Mouse (Mus musculus) midbrain, embryonic 12.5 days (tissue): ENCODE data around the gene Sfmbt2. TPM values are rescaled to one million over a fixed set of nuclear protein-coding genes. Genes with fewer than 3 reads are reported as not detected.

Experiments
- ATAC-seq: fragments of 200-750 bp; cut with Nextera tagmentation; 2 replicates; pipeline ENCODE4 v1.8.0; 2017; ENCODE audit warnings: low read depth, moderate TSS enrichment, moderate library complexity; ENCODE audit not compliant: low FRiP score
- H3K27ac ChIP-seq: fragments of 300-500 bp; sonication (generic); replicated peaks from 2 replicates; pipeline ENCODE4 v1.5.1; 2016; ENCODE audit warnings: mild to moderate bottlenecking
- H3K27me3 ChIP-seq: fragments of 300-500 bp; sonication (generic); 2 replicates; pipeline ENCODE4 v1.6.1; 2016; ENCODE audit warnings: mild to moderate bottlenecking
- H3K36me3 ChIP-seq: fragments of 300-500 bp; sonication (generic); 2 replicates; pipeline ENCODE4 v1.6.1; 2016
- H3K4me1 ChIP-seq: fragments of 300-500 bp; sonication (generic); 2 replicates; pipeline ENCODE4 v1.6.1; 2016
- H3K4me2 ChIP-seq: fragments of 300-500 bp; sonication (generic); replicated peaks from 2 replicates; pipeline ENCODE4 v1.6.1; 2016; ENCODE audit warnings: mild to moderate bottlenecking, moderate library complexity
- H3K4me3 ChIP-seq: fragments of 300-500 bp; sonication (generic); 2 replicates; pipeline ENCODE4 v1.5.1; 2016; ENCODE audit warnings: mild to moderate bottlenecking
- H3K9ac ChIP-seq: fragments of 300-500 bp; sonication (generic); replicated peaks from 2 replicates; pipeline ENCODE4 v1.6.1; 2016; ENCODE audit warnings: mild to moderate bottlenecking, moderate library complexity
- H3K9me3 ChIP-seq: fragments of 300-500 bp; sonication (generic); 2 replicates; pipeline ENCODE4 v1.6.1; 2016; ENCODE audit warnings: mild to moderate bottlenecking
- WGBS: fragments of 180-500 bp; shearing (Covaris S2); methylation state at CpG from one replicate; pipeline ENCODE4 v1.1.7; 2016; 5-methylcytosine and 5-hydroxymethylcytosine counted together
- polyA plus RNA-seq: library from polyadenylated mRNA; unstranded; fragments of >200 nt; fragmentation: Nextera tagmentation; extraction: Ambion mirVana; gene quantifications from 2 replicates; pipeline ENCODE4 v1.2.1, GENCODE M21; 2016

Sfmbt2 gene
- polyA plus RNA-seq, 1 experiment from 2014 or later = 2.1 TPM

DNA sequence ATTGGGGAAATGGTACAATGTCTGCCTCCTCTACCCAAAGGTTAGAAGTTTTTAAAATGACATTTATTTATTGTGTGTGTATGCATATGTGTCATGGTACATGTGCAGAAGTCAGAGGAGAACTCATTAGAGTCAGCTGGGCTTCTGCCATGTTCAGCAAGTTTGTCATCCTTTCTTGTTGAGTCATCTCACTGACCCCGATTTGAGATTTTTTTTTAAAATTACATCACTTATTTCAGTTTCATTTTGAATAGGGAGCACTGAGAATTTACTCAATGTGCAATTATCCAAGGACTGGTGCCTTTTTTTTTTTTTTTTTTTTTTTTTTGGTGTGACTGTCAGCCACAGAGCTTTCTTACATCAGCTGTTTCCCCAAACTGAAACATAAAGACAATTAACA lies 19.2 kb upstream of the Sfmbt2 start:
- H3K27ac ChIP-seq = no peak overlapping the region
- 79% methylated on average over 1 of the region's 1 CpGs for WGBS
- no peaks in the 10 kb centered on the region for H3K9me3 ChIP-seq
- no peak for ATAC-seq
- no peak overlapping the region for H3K9ac ChIP-seq
- no peaks in the 10 kb centered on the region for H3K36me3 ChIP-seq
- H3K27me3 ChIP-seq = no peaks in the 10 kb centered on the region
- no peak overlapping the region for H3K4me3 ChIP-seq
- 0 out of 2 replicates have a peak, but pooled peaks cover 2% of the 10 kb centered on the region for H3K4me1 ChIP-seq
- no peak overlapping the region for H3K4me2 ChIP-seq

GRCm38 (mm10) chr2:10352887-10353286 lies 17.4 kb upstream of the Sfmbt2 start:
- no peaks in the 10 kb centered on the region for H3K27me3 ChIP-seq

GRCm38 (mm10) chr2:10353889-10354288 lies 16.4 kb upstream of the Sfmbt2 start:
- no peak for ATAC-seq
- WGBS = 48% methylated on average over 4 of the region's 4 CpGs
- no peak overlapping the region for H3K4me2 ChIP-seq
- H3K27ac ChIP-seq = no peak overlapping the region
- no peak overlapping the region for H3K9ac ChIP-seq
- H3K4me3 ChIP-seq = no peak overlapping the region
- no peaks in the 10 kb centered on the region for H3K36me3 ChIP-seq
- no peaks in the 10 kb centered on the region for H3K9me3 ChIP-seq
- 0 out of 2 replicates have a peak, but pooled peaks cover 2% of the 10 kb centered on the region for H3K4me1 ChIP-seq
- H3K27me3 ChIP-seq = no peaks in the 10 kb centered on the region

More at GRCm38 (mm10) chr2:10352887-10353286, 17.4 kb upstream of the Sfmbt2 start:
- Histone ChIP-seq H3K36me3 (no peaks in the 10 kb centered on the region), H3K9ac (no peak overlapping the region), H3K4me2 (no peak overlapping the region), H3K4me1 (0 out of 2 replicates have a peak, but pooled peaks cover 2% of the 10 kb centered on the region), H3K9me3 (no peaks in the 10 kb centered on the region), H3K4me3 (no peak overlapping the region), H3K27ac (no peak overlapping the region)
- no peak for ATAC-seq
- WGBS = 82% methylated on average over 3 of the region's 3 CpGs

DNA sequence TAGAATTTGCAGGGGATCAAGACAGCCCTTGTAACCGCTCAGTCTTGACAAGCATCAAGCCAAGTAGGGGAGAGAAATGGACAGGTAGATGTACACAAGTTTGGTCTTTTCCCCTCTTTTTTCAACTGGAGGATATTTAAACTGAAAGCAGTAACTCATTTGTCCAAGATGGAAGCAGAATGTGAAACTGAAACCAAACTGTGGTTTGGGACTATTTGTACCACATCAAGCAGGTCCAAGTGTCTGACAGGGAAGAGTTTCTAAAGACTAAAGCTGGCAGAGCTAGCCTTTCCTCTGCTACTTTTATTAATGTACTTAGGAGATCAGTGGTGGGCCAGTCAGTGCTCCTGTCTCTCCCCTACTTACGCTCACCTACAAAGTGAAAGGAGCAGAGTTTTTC lies 10.4 kb upstream of the Sfmbt2 start:
- peaks cover 8% of the 10 kb centered on the region; the same call in 1 of the 2 replicates for H3K27me3 ChIP-seq
- H3K4me3 ChIP-seq = no peak overlapping the region
- no peaks in the 10 kb centered on the region for H3K4me1 ChIP-seq
- H3K36me3 ChIP-seq = no peaks in the 10 kb centered on the region
- H3K9me3 ChIP-seq = no peaks in the 10 kb centered on the region
- no peak overlapping the region for H3K4me2 ChIP-seq
- H3K9ac ChIP-seq = no peak overlapping the region
- no peak for ATAC-seq
- H3K27ac ChIP-seq = no peak overlapping the region
- WGBS = 89% methylated on average over 2 of the region's 2 CpGs

GRCm38 (mm10) chr2:10365081-10365480 lies 5.2 kb upstream of the Sfmbt2 start:
- 92% methylated on average over 6 of the region's 6 CpGs for WGBS
- H3K9me3 ChIP-seq = no peaks in the 10 kb centered on the region
- H3K4me2 ChIP-seq = no peak overlapping the region
- H3K27me3 ChIP-seq = peaks cover 46% of the 10 kb centered on the region
- no peak overlapping the region for H3K4me3 ChIP-seq
- no peak overlapping the region for H3K9ac ChIP-seq
- no peak overlapping the region for H3K27ac ChIP-seq
- H3K4me1 ChIP-seq = no peaks in the 10 kb centered on the region
- no peaks in the 10 kb centered on the region for H3K36me3 ChIP-seq
- no peak for ATAC-seq

GRCm38 (mm10) chr2:10366284-10366683 lies 4.0 kb upstream of the Sfmbt2 start:
- WGBS = 35% methylated on average over 2 of the region's 2 CpGs
- H3K4me3 ChIP-seq = no peak overlapping the region
- no peaks in the 10 kb centered on the region for H3K4me1 ChIP-seq
- peaks cover 58% of the 10 kb centered on the region for H3K27me3 ChIP-seq
- no peaks in the 10 kb centered on the region for H3K36me3 ChIP-seq
- H3K27ac ChIP-seq = no peak overlapping the region
- no peak overlapping the region for H3K4me2 ChIP-seq
- no peaks in the 10 kb centered on the region for H3K9me3 ChIP-seq
- no peak overlapping the region for H3K9ac ChIP-seq
- no peak for ATAC-seq

DNA sequence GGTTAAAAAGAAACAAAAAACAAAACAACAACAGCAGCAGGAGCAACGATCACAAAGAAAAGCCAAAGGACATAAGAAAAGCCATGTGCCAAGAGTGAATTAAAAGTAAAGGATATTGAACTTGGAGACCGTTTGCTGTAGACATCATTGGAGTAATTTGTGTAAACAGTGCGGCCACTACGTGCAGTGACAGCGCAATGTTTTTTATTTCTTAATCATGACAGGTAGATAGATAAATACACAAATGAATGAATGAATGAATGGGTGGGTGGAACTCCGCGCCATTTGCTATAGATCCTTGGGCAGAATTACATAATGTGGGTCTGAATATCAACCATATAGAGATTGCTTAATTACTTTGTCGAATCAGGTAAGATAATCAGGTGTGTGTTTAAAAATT lies 634 bp upstream of the Sfmbt2 start:
- Histone ChIP-seq H3K4me3 (no peak overlapping the region), H3K9me3 (no peaks in the 10 kb centered on the region), H3K27me3 (peaks cover 73% of the 10 kb centered on the region), H3K4me1 (peaks cover 11% of the 10 kb centered on the region), H3K27ac (no peak overlapping the region), H3K4me2 (no peak overlapping the region), H3K9ac (no peak overlapping the region), H3K36me3 (no peaks in the 10 kb centered on the region)
- no peak for ATAC-seq
- WGBS = 4% methylated on average over 8 of the region's 8 CpGs

- no peak overlapping the region for H3K4me3 ChIP-seq
- ATAC-seq = no peak
Measured at GRCm38 (mm10) chr2:10370687-10371458, 563 bp downstream of the Sfmbt2 start.

GRCm38 (mm10) chr2:10371459-10371817 lies 1.1 kb downstream of the Sfmbt2 start:
- H3K27ac ChIP-seq = no peak overlapping the region
- H3K4me3 ChIP-seq = no peak overlapping the region
- no peaks in the 10 kb centered on the region for H3K9me3 ChIP-seq
- no peak for ATAC-seq
- H3K36me3 ChIP-seq = no peaks in the 10 kb centered on the region
- no peak overlapping the region for H3K4me2 ChIP-seq
- WGBS = 1% methylated on average over 16 of the region's 16 CpGs
- peaks cover 14% of the 10 kb centered on the region for H3K4me1 ChIP-seq
- H3K9ac ChIP-seq = no peak overlapping the region
- peaks cover 81% of the 10 kb centered on the region for H3K27me3 ChIP-seq

More at GRCm38 (mm10) chr2:10370687-10371458, 563 bp downstream of the Sfmbt2 start:
- H3K4me1 ChIP-seq = peaks cover 14% of the 10 kb centered on the region
- no peak overlapping the region for H3K9ac ChIP-seq
- H3K9me3 ChIP-seq = no peaks in the 10 kb centered on the region
- H3K36me3 ChIP-seq = no peaks in the 10 kb centered on the region
- H3K27ac ChIP-seq = no peak overlapping the region
- H3K27me3 ChIP-seq = peaks cover 77% of the 10 kb centered on the region
- under 1% methylated on average over 26 of the region's 26 CpGs for WGBS
- H3K4me2 ChIP-seq = no peak overlapping the region

DNA sequence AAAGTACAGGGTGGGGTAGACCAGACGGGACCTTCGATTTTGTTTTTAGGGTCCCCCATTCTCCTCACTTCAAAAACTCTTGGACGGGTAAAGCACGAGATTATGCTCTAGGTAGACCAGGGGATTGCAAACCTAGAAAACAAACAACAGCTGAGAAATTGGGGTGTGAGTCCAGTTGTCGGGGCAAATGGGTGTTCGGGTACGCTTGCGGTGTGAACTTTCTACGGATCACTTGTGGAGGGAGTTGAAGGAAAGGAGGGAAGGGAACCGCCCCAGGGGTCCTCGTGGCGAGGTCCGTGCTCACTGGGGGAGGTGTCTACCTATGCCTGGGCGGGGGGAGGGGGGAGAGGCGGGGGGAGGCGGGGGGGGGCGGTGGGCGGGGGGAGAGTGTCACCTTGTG lies 1.6 kb downstream of the Sfmbt2 start:
- Histone ChIP-seq H3K4me3 (peak overlapping the region; percentile 59), H3K4me2 (peak overlapping the region; percentile 93), H3K27ac (no peak overlapping the region), H3K27me3 (peaks cover 78% of the 10 kb centered on the region), H3K9me3 (no peaks in the 10 kb centered on the region), H3K9ac (peak overlapping the region; percentile 50; the same call in 1 of the 2 replicates), H3K36me3 (no peaks in the 10 kb centered on the region), H3K4me1 (peaks cover 14% of the 10 kb centered on the region)
- 2% methylated on average over 10 of the region's 18 CpGs for WGBS
- ATAC-seq = peak; percentile 4; the same call in 1 of the 2 replicates

DNA sequence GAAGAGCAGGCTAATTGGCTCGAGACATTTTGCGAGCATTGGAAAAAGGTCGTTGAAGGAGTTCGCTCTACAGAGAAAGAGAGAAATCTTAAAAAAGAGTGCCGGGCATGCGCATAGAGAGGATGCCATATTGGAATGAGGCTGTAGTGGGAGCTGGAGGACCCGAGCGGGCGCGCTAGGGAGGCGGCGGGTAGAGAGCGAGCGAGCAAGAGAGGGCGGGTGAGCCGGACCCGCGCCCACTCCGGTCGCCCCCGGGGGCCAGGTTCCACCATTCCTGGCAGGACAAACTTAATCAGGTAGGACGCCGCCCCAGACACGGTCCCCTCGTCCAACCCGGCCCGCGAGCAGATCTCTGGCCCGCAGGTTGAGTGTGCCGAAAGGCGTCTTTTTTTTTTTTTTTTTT lies 2.0 kb downstream of the Sfmbt2 start:
- H3K4me3 ChIP-seq = peak overlapping the region; percentile 59
- H3K9me3 ChIP-seq = no peaks in the 10 kb centered on the region
- H3K27me3 ChIP-seq = peaks cover 78% of the 10 kb centered on the region
- no peaks in the 10 kb centered on the region for H3K36me3 ChIP-seq
- WGBS = under 1% methylated on average over 28 of the region's 31 CpGs
- H3K27ac ChIP-seq = no peak overlapping the region
- ATAC-seq = peak; percentile 78
- peak overlapping the region; percentile 50 for H3K9ac ChIP-seq
- H3K4me1 ChIP-seq = peaks cover 14% of the 10 kb centered on the region
- peak overlapping the region; percentile 93 for H3K4me2 ChIP-seq

DNA sequence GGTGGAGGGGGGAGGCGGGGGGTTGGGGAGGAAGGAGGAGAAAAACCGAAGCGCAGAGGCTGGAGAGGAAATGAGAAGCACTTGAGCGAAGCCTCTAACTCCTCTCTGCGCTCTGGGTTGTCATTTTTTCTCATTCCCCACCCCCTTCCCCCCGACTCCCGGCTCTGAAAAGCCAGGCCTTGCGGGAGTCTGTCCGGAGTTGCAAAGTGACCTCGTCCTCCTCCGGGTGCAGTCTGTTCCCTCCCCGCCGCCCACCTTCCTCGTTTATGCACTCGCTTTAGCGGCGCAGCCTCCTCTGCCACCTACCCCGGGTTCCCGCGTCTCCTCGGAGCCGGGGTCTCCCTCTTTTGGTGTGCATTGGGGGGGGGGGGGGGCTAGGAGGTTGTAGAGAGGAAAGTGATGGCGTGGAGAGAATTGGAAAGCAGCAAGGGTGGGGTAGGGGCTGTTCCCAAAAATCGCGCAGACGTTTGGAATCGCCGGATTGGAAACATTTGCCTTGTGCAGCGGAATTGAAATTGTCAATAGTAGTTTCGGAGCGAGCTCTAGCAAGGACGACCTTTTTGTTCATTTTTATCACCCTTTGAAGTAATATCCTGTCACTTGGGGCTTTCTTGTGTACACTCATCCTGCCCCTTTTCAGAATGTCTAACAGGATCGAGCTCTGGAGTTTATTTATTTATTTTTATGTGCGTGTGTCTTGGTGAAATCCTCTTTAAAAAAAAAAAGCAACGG lies 2.6 kb downstream of the Sfmbt2 start:
- H3K27ac ChIP-seq = no peak overlapping the region
- H3K4me3 ChIP-seq = peak overlapping the region; percentile 59
- H3K4me2 ChIP-seq = peak overlapping the region; percentile 93
- peak; percentile 18 for ATAC-seq
- H3K9ac ChIP-seq = peak overlapping the region; percentile 56
- no peaks in the 10 kb centered on the region for H3K9me3 ChIP-seq
- under 1% methylated on average over 35 of the region's 35 CpGs for WGBS
- no peaks in the 10 kb centered on the region for H3K36me3 ChIP-seq
- peaks cover 79% of the 10 kb centered on the region for H3K27me3 ChIP-seq
- peaks cover 14% of the 10 kb centered on the region for H3K4me1 ChIP-seq
